Mouse (Mus musculus) liver, embryonic 14.5 days (tissue): ENCODE measurements around the gene Arhgef7. TPM values are rescaled to one million over a fixed set of nuclear protein-coding genes. Genes with fewer than 3 reads are reported as not detected.

Experiments used
- ATAC-seq: fragments of 200-750 bp; cut with Nextera tagmentation; 2 replicates; pipeline ENCODE4 v1.8.0; 2017; ENCODE audit warnings: moderate number of reproducible peaks, mild to moderate bottlenecking, moderate library complexity; ENCODE audit not compliant: insufficient read depth
- DNase-seq, 3 experiments: peaks; one replicate each; pipeline ENCODE4 v3.0.0-alpha.2; 2012 to 2013; ENCODE audit warnings: low read depth in 3 of 3, low spot score in 3 of 3
- H3K27ac ChIP-seq: fragments of 300-500 bp; sonication (generic); 2 replicates; pipeline ENCODE4 v1.5.1; 2014; ENCODE audit warnings: moderate library complexity, mild to moderate bottlenecking, control low read depth, inconsistent platforms
- H3K27me3 ChIP-seq: fragments of 300-500 bp; sonication (generic); 2 replicates; pipeline ENCODE4 v1.6.1; 2014; ENCODE audit warnings: mild to moderate bottlenecking, low read length, moderate library complexity; ENCODE audit not compliant: control insufficient read depth, insufficient read depth
- H3K36me3 ChIP-seq: fragments of 300-500 bp; sonication (generic); replicated peaks from 2 replicates; pipeline ENCODE4 v1.6.1; 2014; ENCODE audit warnings: low read depth; ENCODE audit not compliant: control insufficient read depth, insufficient read depth
- H3K4me1 ChIP-seq, 2 experiments: fragments of 200-500 bp in 1 of 2; fragments of 300-500 bp in 1 of 2; sonication (generic) in 1 of 2; replicated peaks; 2 replicates each; pipeline ENCODE4 v1.6.1; 2012 to 2014; ENCODE audit warnings: antibody characterized with exemption in 1 of 2, inconsistent platforms in 1 of 2, low read length in 1 of 2; ENCODE audit not compliant: control insufficient read depth in 2 of 2, insufficient read depth in 2 of 2
- H3K4me2 ChIP-seq: fragments of 300-500 bp; sonication (generic); 2 replicates; pipeline ENCODE4 v1.6.1; 2014; ENCODE audit warnings: low read depth, mild to moderate bottlenecking, control low read depth, moderate library complexity
- H3K4me3 ChIP-seq, 2 experiments: fragments of 200-500 bp in 1 of 2; fragments of 300-500 bp in 1 of 2; sonication (generic) in 1 of 2; 2 replicates each; pipeline ENCODE4 v1.5.1; 2012 to 2014; ENCODE audit warnings: low read depth in 2 of 2, low read length in 2 of 2, mild to moderate bottlenecking in 2 of 2, control low read depth in 1 of 2, inconsistent platforms in 1 of 2, moderate library complexity in 1 of 2; ENCODE audit not compliant: insufficient read depth in 1 of 2
- H3K9ac ChIP-seq: fragments of 300-500 bp; sonication (generic); replicated peaks from 2 replicates; pipeline ENCODE4 v1.6.1; 2014; ENCODE audit warnings: mild to moderate bottlenecking, control low read depth, moderate library complexity
- H3K9me3 ChIP-seq: fragments of 300-500 bp; sonication (generic); 2 replicates; pipeline ENCODE4 v1.6.1; 2016; ENCODE audit warnings: low read length, mixed read lengths; ENCODE audit not compliant: control insufficient read depth
- CTCF ChIP-seq: IDR thresholded peaks from 2 replicates; pipeline ENCODE4 v1.5.1; 2016; ENCODE audit warnings: antibody characterized with exemption, low read depth, control low read depth
- EP300 ChIP-seq: IDR thresholded peaks from 2 replicates; pipeline ENCODE4 v1.6.1; 2016; ENCODE audit warnings: antibody characterized with exemption, low read depth
- WGBS: fragments of 180-500 bp; shearing (Covaris S2); extraction: QIAGEN DNeasy Blood & Tissue Kit; methylation state at CpG from one replicate; pipeline ENCODE4 v1.1.7; 2014; ENCODE audit not compliant: insufficient replicate concordance; 5-methylcytosine and 5-hydroxymethylcytosine counted together
- polyA plus RNA-seq, 2 experiments: library from polyadenylated mRNA; depleted of rRNA in 1 of 2; stranded (reverse) in 1 of 2; unstranded in 1 of 2; fragments of >200 nt; fragmentation: Nextera tagmentation in 1 of 2; extraction: Ambion mirVana in 1 of 2; gene quantifications; 2 replicates each; pipeline versions ENCODE4 v1.2.1 to v1.2.3; 2012 to 2014

Gene Arhgef7
- polyA plus RNA-seq, 2 experiments, result 6.5 to 7.0 TPM

DNA sequence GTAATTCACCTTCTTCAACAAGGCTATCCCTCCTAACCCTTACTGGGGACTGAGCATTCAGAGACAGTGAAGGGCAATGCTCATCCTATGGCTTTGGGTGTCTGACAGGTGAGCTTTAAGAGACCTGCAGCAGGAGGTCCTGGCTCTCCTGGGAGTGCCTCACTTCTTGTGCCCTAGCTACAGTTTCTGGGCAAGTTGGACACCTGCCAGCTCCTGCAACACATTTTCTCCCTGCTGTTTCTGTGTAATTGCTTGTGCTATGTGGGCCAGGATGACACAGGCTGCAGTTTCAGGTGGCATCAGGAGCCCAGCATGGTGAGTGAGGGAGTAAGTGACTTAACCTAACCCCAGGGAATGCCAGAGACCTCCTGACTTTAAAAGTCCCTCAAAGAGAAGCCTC is 67.4 kb downstream of the Arhgef7 start:
- no peak for TF ChIP-seq CTCF
- no peak for TF ChIP-seq EP300
- Histone ChIP-seq H3K9me3 (no peaks in the 10 kb centered on the region), H3K4me2 (no peak overlapping the region), H3K4me3 (no peak overlapping the region), H3K4me1 (no peaks in the 10 kb centered on the region), H3K27ac (no peak overlapping the region), H3K9ac (no peak overlapping the region), H3K27me3 (no peaks in the 10 kb centered on the region), H3K36me3 (no peaks in the 10 kb centered on the region)
- ATAC-seq, result no peak
- no peak for DNase-seq

GRCm38 (mm10) chr8:11797128-11797527 is 69.6 kb downstream of the Arhgef7 start:
- Histone ChIP-seq H3K9ac (no peak overlapping the region), H3K27me3 (no peaks in the 10 kb centered on the region), H3K4me3 (no peak overlapping the region), H3K36me3 (no peaks in the 10 kb centered on the region), H3K9me3 (no peaks in the 10 kb centered on the region), H3K4me1 (no peaks in the 10 kb centered on the region), H3K27ac (no peak overlapping the region), H3K4me2 (no peak overlapping the region)
- TF ChIP-seq EP300 (no peak), CTCF (no peak)
- WGBS, result 79% methylated on average over 8 of the region's 8 CpGs
- no peak for ATAC-seq
- DNase-seq, result no peak

- H3K4me3 ChIP-seq, result no peak overlapping the region
- no peaks in the 10 kb centered on the region for H3K9me3 ChIP-seq
- WGBS, result 75% methylated on average over 14 of the region's 14 CpGs
- H3K9ac ChIP-seq, result no peak overlapping the region
- TF ChIP-seq EP300 (no peak), CTCF (no peak)
- DNase-seq, result no peak
- no peaks in the 10 kb centered on the region for H3K27me3 ChIP-seq
- no peak overlapping the region for H3K4me2 ChIP-seq
- ATAC-seq, result no peak
- H3K36me3 ChIP-seq, result no peaks in the 10 kb centered on the region
- no peaks in the 10 kb centered on the region for H3K4me1 ChIP-seq
- H3K27ac ChIP-seq, result no peak overlapping the region
Measured at GRCm38 (mm10) chr8:11797729-11798479, 70.4 kb downstream of the Arhgef7 start.

- Histone ChIP-seq H3K36me3 (no peaks in the 10 kb centered on the region), H3K4me1 (no peaks in the 10 kb centered on the region), H3K9ac (no peak overlapping the region), H3K27me3 (no peaks in the 10 kb centered on the region), H3K27ac (no peak overlapping the region), H3K4me2 (no peak overlapping the region), H3K4me3 (no peak overlapping the region), H3K9me3 (no peaks in the 10 kb centered on the region)
- ATAC-seq (no peak), DNase-seq (no peak)
- TF ChIP-seq EP300 (no peak), CTCF (no peak)
- WGBS, result 75% methylated on average over 4 of the region's 4 CpGs
Measured at GRCm38 (mm10) chr8:11798480-11798867, 71.0 kb downstream of the Arhgef7 start.

DNA sequence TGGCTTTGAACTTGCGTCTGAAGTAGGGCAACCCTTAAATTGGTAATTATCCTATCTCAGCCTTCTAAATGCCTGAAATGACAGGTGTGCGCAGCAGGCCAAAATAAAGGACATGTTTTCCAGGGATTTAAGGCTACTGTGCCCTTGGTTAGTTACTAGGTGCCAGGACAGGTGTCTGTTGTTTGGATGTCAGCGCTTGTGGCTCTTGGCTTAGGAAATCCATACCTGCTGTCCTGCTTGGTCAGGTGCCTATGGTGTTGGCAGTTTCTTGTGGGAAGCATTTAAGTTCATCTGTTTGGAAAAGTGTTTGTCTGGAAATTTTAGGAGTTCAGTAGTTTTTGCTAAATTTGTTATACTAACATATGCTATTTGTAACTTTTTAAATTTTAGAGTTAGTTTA is 71.6 kb downstream of the Arhgef7 start:
- Histone ChIP-seq H3K36me3 (no peaks in the 10 kb centered on the region), H3K4me1 (no peaks in the 10 kb centered on the region), H3K4me2 (no peak overlapping the region), H3K9ac (no peak overlapping the region), H3K9me3 (no peaks in the 10 kb centered on the region), H3K4me3 (no peak overlapping the region), H3K27ac (no peak overlapping the region), H3K27me3 (no peaks in the 10 kb centered on the region)
- DNase-seq (no peak), ATAC-seq (no peak)
- 76% methylated on average over 3 of the region's 3 CpGs for WGBS
- TF ChIP-seq EP300 (no peak), CTCF (no peak)
